Mouse (Mus musculus): ENCODE results near the gene Nova1.

Gene Nova1
- long read RNA-seq, experiment 1, partial matches to known transcripts = 0 of 2 reads
- long read RNA-seq, experiment 1, other reads (novel, unspliced or antisense) = 2 of 2 reads
- long read RNA-seq, experiment 2, partial matches to known transcripts = 0 of 6 reads
- long read RNA-seq, experiment 2, other reads (novel, unspliced or antisense) = 6 of 6 reads

GRCm38 (mm10) chr12:46818856-46819347 lies at the start of gene Nova1:
Gene Nova1 (minus strand): TSS chr12:46818929.
- intact Hi-C loops (cut with DNase I) = no loop called here

GRCm38 (mm10) chr12:46819348-46820022 lies 756 bp upstream of the Nova1 start:
- intact Hi-C loops (cut with DNase I) = no loop called here

GRCm38 (mm10) chr12:46818021-46818855 lies 491 bp downstream of the Nova1 start:
- intact Hi-C loops (cut with DNase I) = no loop called here

GRCm38 (mm10) chr12:46817211-46817803 lies 1.4 kb downstream of the Nova1 start:
- intact Hi-C loops (cut with DNase I) = no loop called here

- intact Hi-C loops (cut with DNase I) = no loop called here
Measured at GRCm38 (mm10) chr12:46816291-46816690, 2.4 kb downstream of the Nova1 start.

- intact Hi-C loops (cut with DNase I) = no loop called here
Measured at GRCm38 (mm10) chr12:46815697-46816096, 3.0 kb downstream of the Nova1 start.

GRCm38 (mm10) chr12:46814820-46815219 lies 3.9 kb downstream of the Nova1 start:
- intact Hi-C loops (cut with DNase I) = no loop called here

- intact Hi-C loops (cut with DNase I) = no loop called here
Measured at GRCm38 (mm10) chr12:46801311-46801710, 17.4 kb downstream of the Nova1 start.

GRCm38 (mm10) chr12:46782301-46783280 lies 36.1 kb downstream of the Nova1 start:
- intact Hi-C loops (cut with DNase I) = no loop called here

- intact Hi-C loops (cut with DNase I) = no loop called here
Measured at GRCm38 (mm10) chr12:46781481-46781880, 37.2 kb downstream of the Nova1 start.

- intact Hi-C loops (cut with DNase I) = no loop called here
Measured at GRCm38 (mm10) chr12:46780983-46781382, 37.7 kb downstream of the Nova1 start.

GRCm38 (mm10) chr12:46759450-46759849 lies 59.3 kb downstream of the Nova1 start:
- intact Hi-C loops (cut with DNase I) = no loop called here

GRCm38 (mm10) chr12:46754325-46754848 lies 64.3 kb downstream of the Nova1 start:
- intact Hi-C loops (cut with DNase I) = no loop called here

- intact Hi-C loops (cut with DNase I) = no loop called here
Measured at GRCm38 (mm10) chr12:46753096-46753495, 65.6 kb downstream of the Nova1 start.

- intact Hi-C loops (cut with DNase I) = no loop called here
Measured at GRCm38 (mm10) chr12:46733261-46733660, 85.5 kb downstream of the Nova1 start.

- intact Hi-C loops (cut with DNase I) = no loop called here
Measured at GRCm38 (mm10) chr12:46731943-46732342, 86.8 kb downstream of the Nova1 start.

- intact Hi-C loops (cut with DNase I) = no loop called here
Measured at GRCm38 (mm10) chr12:46721914-46722313, 96.8 kb downstream of the Nova1 start.

- intact Hi-C loops (cut with DNase I) = no loop called here
Measured at GRCm38 (mm10) chr12:46719076-46719475, 99.7 kb downstream of the Nova1 start.

GRCm38 (mm10) chr12:46710094-46710493 lies 108.6 kb downstream of the Nova1 start:
- intact Hi-C loops (cut with DNase I) = no loop called here

- intact Hi-C loops (cut with DNase I) = no loop called here
Measured at GRCm38 (mm10) chr12:46709475-46709874, 109.3 kb downstream of the Nova1 start.
